Comparison of ENCODE assay signal across 25 mouse cellular contexts in the genomic region with DNA sequence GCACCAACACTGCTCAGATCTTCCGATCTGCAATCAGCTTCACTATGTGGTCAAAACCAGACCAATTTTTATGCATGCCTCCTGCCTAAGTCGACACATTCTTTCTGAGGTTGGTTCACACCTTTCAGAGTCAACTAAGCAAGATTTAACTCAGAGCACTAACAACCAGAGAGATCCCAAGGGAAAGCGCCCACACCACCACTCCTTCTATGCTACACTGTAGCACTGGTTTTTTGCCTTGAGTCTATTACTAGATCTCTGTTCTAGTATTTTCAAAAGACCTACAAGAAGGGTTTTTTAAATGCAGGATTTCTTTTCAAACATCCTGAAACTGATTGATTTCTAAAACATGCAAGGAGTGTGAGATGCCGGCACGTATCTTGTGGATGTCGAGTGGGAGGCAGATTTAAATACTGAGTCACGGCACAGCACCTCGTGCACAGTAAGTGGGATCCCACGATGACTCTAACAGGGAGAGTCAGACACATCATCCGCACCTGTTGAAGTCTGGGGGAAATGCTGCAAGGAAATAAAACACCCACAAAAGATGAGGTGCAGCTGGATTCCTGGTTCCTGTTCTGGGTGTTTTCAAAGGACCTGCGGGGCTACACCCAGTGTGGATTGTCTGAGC.
A peak's percentile ranks its signal among the peaks of the same experiment; 100 is the strongest.
DNase-seq lines count a peak whose midpoint lies in the region; ATAC-seq and TF ChIP-seq lines count a peak whose summit lies in the region.
"Had no signal": no experiment of that assay in that cellular context is flagged by ENCODE, and none has a peak within 500 bp of the region (broad histone marks: within the 10 kb centered on the region; RNA-seq: fewer than 3 reads in every experiment).

No protein-coding gene starts in this region.

- no peaks in the 10 kb centered on the region for H3K79me3 ChIP-seq in C2C12 (ENCODE audit: low read depth)

- no peak for ATAC-seq in erythroblast, adult 5-6 weeks (replicated peaks; ENCODE audit: low FRiP score, poor library complexity, severe bottlenecking)
- no peak for ATAC-seq in neural tube, embryonic 15.5 days (ENCODE audit: low FRiP score)
- ATAC-seq: intestine, postnatal 0 days; liver, embryonic 12.5 days; Patski had no signal

- no peak for TF ChIP-seq CTCF in C2C12 (IDR thresholded peaks at IDR 0.05; ENCODE audit: control insufficient read depth, insufficient read depth, insufficient read length)

- H3ac ChIP-seq in C2C12 (ENCODE audit: control insufficient read depth, insufficient read length, low read depth) = no peak overlapping the region

- peak; percentile 14 for DNase-seq in layer of hippocampus, adult 9-11 months
- no peak for DNase-seq in layer of hippocampus, postnatal 14 days (ENCODE audit: low spot score in 2 of 2)
- DNase-seq in frontal cortex, adult 2 months (ENCODE audit: extremely low spot score in 1 of 2, low spot score in 1 of 2) = peak; percentile 45 to 75
- peak; percentile 50 to 86 for DNase-seq in left cerebral cortex, postnatal 25 days (ENCODE audit: low spot score in 2 of 2)
- DNase-seq in thymus, postnatal 0 days (ENCODE audit: low spot score) = no peak
- DNase-seq: adrenal gland, postnatal 36 days; cerebellum, adult 11 months; cerebellum, postnatal 10 days; gastrocnemius, postnatal 14 days; heart, adult 18-20 months; heart, postnatal 10 days; kidney, postnatal 4 days; lung, adult 2 months; lung, postnatal 14 days had no signal

- no peaks in the 10 kb centered on the region for H3K79me2 ChIP-seq in C2C12 (ENCODE audit: control insufficient read depth, insufficient read depth)

- no peaks in the 10 kb centered on the region for H3K9me3 ChIP-seq in neural tube, embryonic 15.5 days (replicated peaks)
- H3K9me3 ChIP-seq: embryonic facial prominence, embryonic 10.5 days; heart, embryonic 12.5 days; limb, embryonic 12.5 days; liver, embryonic 12.5 days; midbrain, embryonic 12.5 days had no signal

- no peaks in the 10 kb centered on the region for H3K4me1 ChIP-seq in neural tube, embryonic 15.5 days
- H3K4me1 ChIP-seq: heart, embryonic 12.5 days; liver, embryonic 12.5 days; midbrain, embryonic 12.5 days had no signal

- WGBS in neural tube, embryonic 15.5 days = 85% methylated on average over 11 of the region's 11 CpGs

- no peak overlapping the region for H3K27ac ChIP-seq in neural tube, embryonic 15.5 days (replicated peaks)
- H3K27ac ChIP-seq: embryonic facial prominence, embryonic 10.5 days; limb, embryonic 12.5 days; liver, embryonic 12.5 days; midbrain, embryonic 12.5 days; stomach, postnatal 0 days had no signal

- H3K4me2 ChIP-seq in neural tube, embryonic 15.5 days = no peak overlapping the region
- H3K4me2 ChIP-seq: heart, embryonic 12.5 days; limb, embryonic 12.5 days; liver, embryonic 12.5 days; midbrain, embryonic 12.5 days had no signal

- no peak overlapping the region for H3K4me3 ChIP-seq in C2C12 (ENCODE audit: insufficient read depth, poor library complexity, severe bottlenecking)
- H3K4me3 ChIP-seq in neural tube, embryonic 15.5 days (replicated peaks) = no peak overlapping the region
- H3K4me3 ChIP-seq: embryonic facial prominence, embryonic 10.5 days; heart, embryonic 12.5 days; limb, embryonic 12.5 days; liver, embryonic 12.5 days; midbrain, embryonic 12.5 days had no signal

- no peak overlapping the region for H3K9ac ChIP-seq in neural tube, embryonic 15.5 days (replicated peaks)
- H3K9ac ChIP-seq: heart, embryonic 12.5 days; limb, embryonic 12.5 days; liver, embryonic 12.5 days; midbrain, embryonic 12.5 days had no signal

- H3K27me3 ChIP-seq in C2C12 (ENCODE audit: control insufficient read depth, insufficient read depth, insufficient read length) = no peaks in the 10 kb centered on the region
- no peaks in the 10 kb centered on the region for H3K27me3 ChIP-seq in neural tube, embryonic 15.5 days (replicated peaks)
- H3K27me3 ChIP-seq: limb, embryonic 12.5 days; liver, embryonic 12.5 days; Patski had no signal

- no peaks in the 10 kb centered on the region for H3K36me3 ChIP-seq in C2C12 (ENCODE audit: control insufficient read depth, insufficient read depth)
- no peaks in the 10 kb centered on the region for H3K36me3 ChIP-seq in neural tube, embryonic 15.5 days
- H3K36me3 ChIP-seq: embryonic facial prominence, embryonic 10.5 days; heart, embryonic 12.5 days; limb, embryonic 12.5 days; liver, embryonic 12.5 days; midbrain, embryonic 12.5 days had no signal

- intact Hi-C loops in left cerebral cortex, postnatal 25 days (cut with DNase I) = no loop called here

TF ChIP-seq in C2C12, 6 proteins besides CTCF, POLR2A, EP300 and RAD21:
- TF ChIP-seq MYOD1 (IDR thresholded peaks at IDR 0.05; ENCODE audit: control insufficient read depth, insufficient read length, low read depth) (peak; percentile 29), MAX (IDR thresholded peaks at IDR 0.05) (no peak), MYOG (IDR thresholded peaks at IDR 0.05; ENCODE audit: control insufficient read depth, extremely low read depth, insufficient read length) (no peak), USF1 (IDR thresholded peaks at IDR 0.05; ENCODE audit: low read depth) (no peak), CEBPB (IDR thresholded peaks at IDR 0.05; ENCODE audit: low read depth) (no peak), FOSL1 (IDR thresholded peaks at IDR 0.05; ENCODE audit: insufficient read depth, low read length, poor library complexity, severe bottlenecking) (no peak)

Comparison
In these comparisons a context has a peak if more than half of its experiments do, and no peak if none do; other contexts are left out.
1. DNase-seq: peak in layer of hippocampus, adult 9-11 months (single experiment), frontal cortex, adult 2 months (2 of 2) and left cerebral cortex, postnatal 25 days (2 of 2); none in layer of hippocampus, postnatal 14 days (0 of 2) and thymus, postnatal 0 days (single experiment).